Mouse (Mus musculus): ENCODE measurements around the gene Upk2.
A peak's percentile ranks its signal among the peaks of the same experiment; 100 is the strongest.

Gene Upk2

GRCm38 (mm10) chr9:44487441-44487840 is 32.7 kb upstream of the Upk2 start:
- peak; percentile 87 for DNase-seq

- peak; percentile 80 for DNase-seq
Measured at GRCm38 (mm10) chr9:44486741-44487421, 32.1 kb upstream of the Upk2 start.

DNA sequence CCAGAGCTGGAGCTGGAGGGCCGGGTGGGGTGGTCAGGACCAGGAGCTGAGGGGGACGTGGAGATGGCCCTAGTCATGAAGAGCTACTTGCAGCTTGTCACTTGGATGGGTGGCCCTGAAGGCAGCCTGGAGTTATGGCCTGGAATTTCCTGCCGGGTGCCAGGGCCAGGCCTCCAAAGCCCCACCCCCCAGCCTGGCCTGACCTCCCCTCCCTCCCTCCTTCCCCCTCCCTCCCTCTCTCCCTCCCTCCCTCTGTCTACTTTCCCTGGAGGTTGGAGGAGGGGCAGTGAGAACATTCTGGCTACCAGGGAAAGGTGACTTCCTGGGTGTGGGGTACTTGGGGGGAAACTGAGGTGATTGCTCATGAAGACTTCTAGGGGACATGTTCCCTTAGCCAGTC is 31.6 kb upstream of the Upk2 start:
- DNase-seq, result peak; percentile 74

DNA sequence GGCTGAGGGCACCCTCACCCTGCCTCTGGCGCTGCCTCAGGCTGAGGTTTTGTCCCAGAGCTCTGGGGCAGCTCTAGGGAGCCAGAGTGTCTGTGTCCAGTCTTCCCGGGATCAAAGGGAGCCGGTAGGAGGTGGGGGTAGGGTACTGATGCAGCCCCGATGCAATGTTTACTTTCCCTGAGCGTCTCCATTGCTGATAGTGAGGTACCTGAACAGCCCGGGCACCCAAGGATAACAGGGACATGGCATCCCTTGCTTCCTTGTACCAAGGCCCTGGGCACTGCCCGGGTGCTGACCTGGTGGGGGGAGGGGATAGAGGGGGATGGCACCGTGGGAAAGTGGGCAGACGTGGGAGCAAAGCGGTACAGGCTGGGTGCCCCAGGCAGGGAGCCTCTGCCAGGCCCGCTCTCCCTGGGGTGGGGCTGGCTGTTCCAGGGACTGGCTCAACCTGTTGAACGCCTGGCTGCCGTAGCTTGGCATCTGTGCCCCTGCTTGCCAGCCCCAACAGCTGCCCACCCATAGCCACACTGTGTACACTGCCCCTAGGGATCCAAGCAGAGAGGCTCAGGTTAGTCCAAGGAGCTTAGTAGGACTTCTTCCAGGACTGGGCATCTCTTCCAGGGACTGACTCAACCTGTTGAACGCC is 30.9 kb upstream of the Upk2 start:
- no peak for DNase-seq

DNA sequence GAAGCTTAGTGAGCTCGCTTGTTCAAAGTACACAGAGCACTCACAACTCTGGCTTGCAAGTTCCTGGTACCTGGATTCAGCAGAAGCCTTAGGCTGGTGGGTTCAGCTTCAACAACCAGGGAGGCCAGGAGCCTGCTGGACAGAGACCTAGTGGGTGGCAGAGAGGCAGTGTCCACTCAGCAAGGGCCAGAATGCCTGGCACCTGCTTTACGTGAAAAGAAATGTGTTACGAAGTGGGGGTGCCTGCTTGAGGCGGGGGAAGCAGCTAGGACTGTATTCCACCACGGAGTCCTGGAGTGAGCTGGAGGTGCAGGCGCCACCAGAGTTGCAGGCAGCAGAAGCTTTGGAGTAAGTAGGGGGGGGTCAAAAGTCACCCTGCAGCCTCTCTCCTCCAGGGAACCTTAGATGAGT is 30.3 kb upstream of the Upk2 start:
- DNase-seq, result no peak

DNA sequence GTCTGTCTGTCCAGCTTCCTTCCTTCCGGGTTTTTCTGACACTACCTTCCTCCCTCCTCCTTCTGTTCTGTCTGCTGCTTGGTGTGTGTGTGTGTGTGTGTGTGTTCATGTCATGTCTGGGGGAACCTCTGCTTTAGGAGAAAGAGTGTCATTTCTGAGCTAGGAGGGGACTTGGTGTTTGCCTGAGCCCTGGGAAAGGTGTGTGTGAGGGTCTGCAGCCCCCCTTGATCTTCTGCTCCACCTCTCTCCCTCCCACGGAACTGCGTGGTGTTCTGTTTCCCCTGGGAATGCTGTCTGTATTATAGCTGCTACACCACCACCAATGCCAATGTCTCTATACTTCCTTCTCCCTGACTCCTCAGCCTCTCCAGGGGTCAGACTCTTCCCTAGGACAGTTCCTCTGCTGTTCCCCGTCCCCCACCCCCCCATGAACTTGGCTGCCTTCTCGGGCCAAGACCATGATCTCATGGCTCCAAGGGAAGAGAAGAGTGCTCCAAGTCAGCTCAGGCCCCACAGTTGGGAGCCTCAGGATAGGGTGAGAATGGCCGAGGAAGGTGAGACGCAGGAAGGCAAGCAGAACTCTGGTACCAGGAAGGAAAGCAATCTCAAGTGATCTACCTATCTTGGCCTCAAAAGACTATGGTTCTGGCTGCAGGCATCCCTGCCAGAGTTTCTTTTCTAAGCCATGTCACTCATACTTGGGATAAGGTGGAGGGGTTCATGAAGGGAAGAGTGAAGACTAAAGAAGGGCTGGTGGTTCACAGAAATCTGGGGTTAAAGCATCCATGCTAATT is 29.7 kb upstream of the Upk2 start:
- DNase-seq, result no peak

GRCm38 (mm10) chr9:44483510-44484044 is 28.8 kb upstream of the Upk2 start:
- peak; percentile 70 for DNase-seq

DNA sequence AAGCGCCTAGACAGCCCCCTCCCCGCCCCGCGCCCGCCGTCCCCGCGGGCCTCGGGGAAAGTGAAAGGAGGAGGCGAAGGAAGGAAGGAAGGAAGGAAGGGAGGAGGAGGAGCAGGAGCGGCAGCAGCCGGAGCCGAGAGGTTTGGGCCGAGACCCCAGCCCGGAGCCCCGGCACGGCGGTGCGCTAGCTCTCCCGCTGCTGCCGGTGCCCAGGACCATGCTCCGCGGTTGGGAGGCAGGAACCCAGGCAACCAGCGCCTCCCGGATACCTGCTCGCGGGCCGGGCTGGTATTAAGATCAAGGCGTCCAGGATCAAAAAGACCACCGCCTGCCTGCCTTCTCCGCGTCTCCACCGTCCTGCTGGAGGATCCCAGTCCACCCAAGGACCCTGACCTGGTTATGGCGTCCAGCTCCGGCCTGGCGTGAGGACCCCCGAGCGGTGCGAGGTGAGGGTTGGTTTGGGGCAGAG is 28.3 kb upstream of the Upk2 start:
- no peak for DNase-seq

DNA sequence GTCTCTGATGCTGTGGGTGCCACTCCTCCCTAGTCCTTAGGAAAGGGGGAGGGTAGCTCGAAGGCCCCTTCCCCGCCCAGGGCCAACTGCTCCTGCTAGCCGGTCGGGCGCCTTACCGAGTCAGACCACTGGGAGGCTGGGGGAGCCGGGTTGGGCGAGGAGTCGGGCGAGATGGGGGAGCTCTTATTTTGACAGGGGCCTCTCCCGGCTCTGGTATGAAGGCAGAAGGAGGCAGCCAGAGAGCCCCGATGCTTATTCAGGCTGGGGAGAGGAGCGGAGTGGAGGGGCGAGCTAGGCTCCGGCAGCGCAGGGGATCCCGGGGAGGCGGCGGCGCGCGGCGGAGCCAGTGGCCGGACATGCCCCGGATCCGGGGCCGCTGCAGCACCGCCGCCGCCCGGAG is 27.8 kb upstream of the Upk2 start, which contains the start of gene Bcl9l:
Gene Bcl9l (plus strand): TSS at position 274 of the 400 bp plus-strand sequence.
- DNase-seq, result peak; percentile 94

- no peak for DNase-seq
Measured at GRCm38 (mm10) chr9:44482112-44482511, 27.3 kb upstream of the Upk2 start.

DNA sequence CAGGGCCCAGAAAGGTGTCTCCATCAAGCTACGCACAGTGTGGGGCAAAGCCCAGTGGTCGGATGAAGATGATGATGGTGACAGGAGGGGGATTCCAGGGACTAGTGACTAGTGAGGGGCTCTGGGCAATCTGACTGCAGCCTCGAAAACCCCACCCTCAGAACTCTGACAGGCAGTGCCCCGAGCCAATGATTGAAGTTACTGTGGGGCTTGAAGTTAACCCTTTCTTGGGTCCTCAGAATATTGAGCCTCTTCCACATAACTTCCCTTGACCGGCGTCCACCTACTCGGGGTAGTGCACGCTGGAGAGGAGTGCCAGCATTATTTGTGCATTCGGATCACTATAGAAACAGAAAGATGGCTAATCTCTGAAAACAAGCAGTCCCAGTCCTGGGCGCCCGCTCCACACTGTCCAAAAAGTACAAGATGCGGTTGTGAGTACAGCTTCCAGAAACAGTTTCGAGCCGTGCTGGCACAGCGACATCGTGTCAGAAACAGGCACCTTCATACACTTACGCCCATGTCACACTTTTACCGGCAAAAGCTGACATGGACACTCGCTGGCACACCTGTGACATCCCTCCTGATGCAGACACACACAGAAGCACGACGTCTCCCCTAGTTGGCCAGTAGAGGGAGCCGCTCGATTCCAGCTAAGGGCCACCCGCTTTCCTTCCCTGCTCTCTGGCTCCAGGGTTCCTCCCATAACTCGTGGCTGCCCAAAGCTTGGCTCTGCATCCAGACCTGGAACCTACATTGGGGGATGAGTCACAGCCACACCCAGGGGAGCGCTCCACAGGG is 25.1 kb upstream of the Upk2 start:
- peak; percentile 90 for DNase-seq

GRCm38 (mm10) chr9:44478959-44479605 is 24.3 kb upstream of the Upk2 start:
- DNase-seq, result peak; percentile 80

- DNase-seq, result peak; percentile 73
Measured at GRCm38 (mm10) chr9:44478229-44478921, 23.6 kb upstream of the Upk2 start.

DNA sequence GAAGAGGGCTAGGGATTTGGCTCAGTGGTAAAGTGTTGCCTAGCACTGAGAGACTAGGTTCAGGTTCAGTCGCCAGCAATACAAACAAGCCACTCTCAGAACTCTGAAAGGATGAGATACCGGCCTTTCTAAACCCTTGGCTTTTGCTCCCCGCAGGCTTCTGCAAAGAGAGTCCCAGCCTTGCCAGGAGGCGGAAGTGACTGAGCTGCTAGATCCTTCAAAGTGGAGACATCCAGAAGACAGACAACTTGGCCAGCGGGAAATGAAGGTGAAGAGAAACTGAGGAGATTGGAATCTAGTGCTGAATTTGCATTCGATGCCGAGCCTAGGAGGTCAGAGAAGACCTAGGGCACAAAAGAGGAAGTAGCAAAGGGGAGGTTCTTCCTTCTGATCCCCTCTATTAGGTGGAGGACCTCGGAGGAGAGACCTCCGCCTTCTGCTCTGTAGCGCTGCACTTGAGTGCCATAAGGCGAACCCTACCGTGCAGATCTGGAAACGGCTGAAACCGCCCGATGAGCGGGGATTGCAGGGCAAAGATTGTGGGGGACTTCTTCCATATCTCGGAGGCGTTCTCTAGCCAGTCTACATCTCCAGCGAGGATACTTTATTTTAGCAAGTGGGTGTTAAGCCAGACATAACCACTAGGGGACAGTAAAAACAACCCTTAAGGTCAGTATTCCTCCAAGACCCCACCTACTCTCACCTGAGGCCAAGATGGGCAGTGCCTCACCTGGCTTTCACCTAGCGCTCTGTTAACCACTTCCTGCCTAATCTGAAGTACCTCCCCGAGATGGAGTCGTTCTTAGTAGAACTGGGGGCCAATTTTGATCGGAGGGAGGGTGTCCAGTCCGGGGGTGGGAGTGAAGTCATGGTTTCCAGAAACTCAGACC is 22.8 kb upstream of the Upk2 start:
- peak; percentile 75 for DNase-seq

DNA sequence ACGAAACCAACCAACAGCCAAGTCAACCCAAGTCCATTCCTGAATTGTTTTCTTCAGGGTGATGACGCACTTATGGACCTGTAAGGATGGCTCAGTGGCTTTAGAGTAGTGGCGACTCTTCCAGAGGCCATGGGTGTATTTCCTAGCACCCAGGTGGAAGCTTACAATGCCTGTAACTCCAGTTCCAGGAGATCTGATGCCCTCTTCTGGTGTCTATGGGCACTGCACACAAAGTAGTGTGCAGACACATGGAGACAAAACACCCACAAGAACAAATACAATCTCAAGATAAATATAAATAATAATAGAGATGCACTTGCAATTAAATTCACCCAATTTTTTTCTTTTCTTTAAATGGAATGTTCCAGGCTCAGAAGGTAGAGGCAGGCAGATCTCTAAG is 21.2 kb upstream of the Upk2 start:
- DNase-seq, result no peak

DNA sequence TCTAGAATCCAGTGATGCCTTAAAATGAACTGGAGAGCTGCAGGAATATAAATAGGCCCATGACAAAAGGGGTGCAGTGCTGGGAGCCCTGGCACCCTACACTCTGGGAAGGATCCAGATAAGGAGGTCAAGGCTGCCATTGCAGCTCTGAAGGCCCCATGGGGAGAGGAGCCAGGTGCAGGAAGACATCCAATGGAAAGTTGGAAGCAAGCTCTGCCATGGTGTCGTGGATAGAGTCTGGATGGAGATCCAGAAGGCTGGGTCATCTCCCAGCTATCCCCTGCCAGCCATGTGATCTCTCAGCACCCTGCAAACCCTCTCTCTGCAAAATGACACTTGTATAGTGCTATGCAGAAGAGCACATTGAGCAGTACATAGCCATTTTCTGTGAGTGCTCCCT is 19.6 kb upstream of the Upk2 start:
- DNase-seq, result no peak

- DNase-seq, result no peak
Measured at GRCm38 (mm10) chr9:44473184-44473583, 18.4 kb upstream of the Upk2 start.

GRCm38 (mm10) chr9:44468800-44469199 is 14.0 kb upstream of the Upk2 start:
- DNase-seq, result no peak

- no peak for DNase-seq
Measured at GRCm38 (mm10) chr9:44468224-44468623, 13.4 kb upstream of the Upk2 start.

DNA sequence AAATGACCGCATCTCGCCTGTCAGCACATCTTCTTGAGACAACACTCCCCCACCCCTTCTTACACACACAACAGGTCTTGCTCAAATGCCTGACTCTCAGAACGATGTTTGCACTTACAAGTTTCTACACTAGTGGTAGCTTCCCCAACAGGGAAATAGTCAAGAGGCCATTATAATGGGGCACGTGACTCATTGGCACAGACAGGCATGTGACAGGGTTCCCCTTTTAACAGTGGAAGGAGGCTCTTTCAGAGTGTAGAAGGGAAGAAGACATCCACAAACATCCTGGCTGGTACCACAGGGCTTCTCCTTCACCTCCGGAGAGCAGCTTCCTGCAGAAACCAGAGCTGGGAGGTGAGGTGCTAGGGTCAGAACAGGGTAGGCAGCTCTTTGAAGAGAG is 7.2 kb upstream of the Upk2 start:
- peak; percentile 31 for DNase-seq

Measured in lung, postnatal 14 days (tissue).